Mouse (Mus musculus): ENCODE measurements around the gene Sox18. TPM values are rescaled to one million over a fixed set of nuclear protein-coding genes. Genes with fewer than 3 reads are reported as not detected.

Sox18 gene
- polyA plus RNA-seq, 1 experiment from 2014 or later = 38.5 TPM

GRCm38 (mm10) chr2:181679951-181680715 is 8.7 kb upstream of the Sox18 start, which contains the start of gene Tcea2:
Tcea2 (plus strand) TSS chr2:181680310.
- no peaks in the 10 kb centered on the region for H3K9me3 ChIP-seq
- peak within 1 kb of the TSS; percentile 66 for H3K4me3 ChIP-seq
- 0 out of 2 replicates have a peak, but pooled peaks cover 3% of the 10 kb centered on the region for H3K36me3 ChIP-seq
- peak; percentile 38; the same call in 1 of the 2 replicates for ATAC-seq (ENCODE audit: insufficient number of reproducible peaks, insufficient read depth, low FRiP score, low TSS enrichment)
- H3K4me1 ChIP-seq = peaks cover 6% of the 10 kb centered on the region; the same call in 1 of the 2 replicates
- peak within 1 kb of the TSS; percentile 89 for H3K4me2 ChIP-seq (replicated peaks)
- no peaks in the 10 kb centered on the region for H3K27me3 ChIP-seq
- H3K9ac ChIP-seq = peak within 1 kb of the TSS; percentile 81
- WGBS = under 1% methylated on average over 68 of the region's 69 CpGs
- peak within 1 kb of the TSS; percentile 43 for H3K27ac ChIP-seq

DNA sequence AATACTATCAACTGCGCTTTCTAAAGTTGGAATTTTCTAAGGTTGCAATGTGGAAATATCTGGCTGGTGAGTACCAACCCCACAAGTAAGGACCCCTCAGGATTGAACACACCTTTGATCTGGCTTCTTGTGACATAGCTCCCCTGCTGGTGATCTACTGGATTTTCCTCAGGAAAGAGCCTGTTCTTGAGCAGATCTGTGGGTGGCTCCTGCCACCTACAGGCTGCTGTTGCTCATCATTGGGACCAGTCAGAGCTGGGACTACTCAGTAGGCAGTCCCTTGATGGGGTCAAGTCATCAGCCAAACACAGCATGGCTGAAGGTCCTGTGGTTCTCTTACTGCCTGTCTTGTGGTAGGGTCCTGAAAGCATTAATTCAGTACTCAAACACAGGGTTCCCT is 7.3 kb upstream of the Sox18 start:
- ATAC-seq (ENCODE audit: insufficient number of reproducible peaks, insufficient read depth, low FRiP score, low TSS enrichment) = peak; percentile 50; the same call in 1 of the 2 replicates
- H3K9me3 ChIP-seq = no peaks in the 10 kb centered on the region
- WGBS = 41% methylated on average over 1 of the region's 1 CpGs
- no peak overlapping the region for H3K4me2 ChIP-seq (replicated peaks)
- H3K27me3 ChIP-seq = peaks cover 4% of the 10 kb centered on the region; the same call in 1 of the 2 replicates
- H3K27ac ChIP-seq = no peak overlapping the region
- no peak overlapping the region for H3K9ac ChIP-seq
- no peak overlapping the region for H3K4me3 ChIP-seq
- H3K4me1 ChIP-seq = peaks cover 12% of the 10 kb centered on the region
- H3K36me3 ChIP-seq = no peaks in the 10 kb centered on the region

GRCm38 (mm10) chr2:181677755-181678098 is 6.3 kb upstream of the Sox18 start:
- no peak for ATAC-seq (ENCODE audit: insufficient number of reproducible peaks, insufficient read depth, low FRiP score, low TSS enrichment)
- H3K9ac ChIP-seq = no peak overlapping the region
- no peak overlapping the region for H3K4me3 ChIP-seq
- no peak overlapping the region for H3K4me2 ChIP-seq (replicated peaks)
- no peaks in the 10 kb centered on the region for H3K9me3 ChIP-seq
- H3K4me1 ChIP-seq = peaks cover 18% of the 10 kb centered on the region
- H3K27me3 ChIP-seq = peaks cover 15% of the 10 kb centered on the region
- no peak overlapping the region for H3K27ac ChIP-seq
- H3K36me3 ChIP-seq = no peaks in the 10 kb centered on the region
- WGBS = 52% methylated on average over 3 of the region's 3 CpGs

- ATAC-seq (ENCODE audit: insufficient number of reproducible peaks, insufficient read depth, low FRiP score, low TSS enrichment) = no peak
- 70% methylated on average over 5 of the region's 5 CpGs for whole genome bisulfite sequencing
- no peak overlapping the region for H3K27ac ChIP-seq
- no peaks in the 10 kb centered on the region for H3K9me3 ChIP-seq
- no peak overlapping the region for H3K4me2 ChIP-seq (replicated peaks)
- peaks cover 18% of the 10 kb centered on the region for H3K4me1 ChIP-seq
- no peak overlapping the region for H3K4me3 ChIP-seq
- H3K9ac ChIP-seq = no peak overlapping the region
- peaks cover 20% of the 10 kb centered on the region for H3K27me3 ChIP-seq
- no peaks in the 10 kb centered on the region for H3K36me3 ChIP-seq
These were observed 5.8 kb upstream of the Sox18 start for GRCm38 (mm10) chr2:181677096-181677754.

- Histone ChIP-seq H3K4me2 (replicated peaks) (no peak overlapping the region), H3K4me1 (peaks cover 21% of the 10 kb centered on the region), H3K9ac (no peak overlapping the region), H3K9me3 (no peaks in the 10 kb centered on the region), H3K36me3 (no peaks in the 10 kb centered on the region), H3K27ac (no peak overlapping the region), H3K27me3 (peaks cover 28% of the 10 kb centered on the region), H3K4me3 (no peak overlapping the region)
- WGBS = 44% methylated on average over 2 of the region's 2 CpGs
- ATAC-seq (ENCODE audit: insufficient number of reproducible peaks, insufficient read depth, low FRiP score, low TSS enrichment) = no peak
These were observed 5.0 kb upstream of the Sox18 start for GRCm38 (mm10) chr2:181676424-181676823.

DNA sequence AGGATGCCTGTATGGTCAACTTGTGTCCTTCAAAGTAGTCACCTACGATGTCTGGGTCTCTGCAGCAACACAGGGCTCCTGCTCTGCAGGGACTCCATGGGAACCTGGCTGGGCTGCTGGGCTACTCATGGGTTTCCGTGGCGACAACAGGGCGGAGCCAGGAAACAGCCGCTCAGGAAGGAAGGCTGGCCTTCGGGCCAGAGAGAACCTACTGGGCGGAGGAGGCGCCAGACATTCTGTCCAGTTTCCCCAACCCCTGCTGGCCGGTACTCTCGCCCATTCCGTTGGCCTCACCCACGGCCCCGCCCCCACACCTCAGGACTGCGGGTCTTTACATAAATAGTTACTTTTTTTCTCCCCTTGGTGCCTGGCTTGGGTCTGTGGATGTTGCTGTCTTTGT is 4.0 kb upstream of the Sox18 start:
- Histone ChIP-seq H3K9ac (no peak overlapping the region), H3K27me3 (peaks cover 37% of the 10 kb centered on the region), H3K4me3 (no peak overlapping the region), H3K4me2 (replicated peaks) (peak overlapping the region; percentile 35), H3K36me3 (no peaks in the 10 kb centered on the region), H3K27ac (no peak overlapping the region), H3K4me1 (peaks cover 28% of the 10 kb centered on the region), H3K9me3 (no peaks in the 10 kb centered on the region)
- no peak for ATAC-seq (ENCODE audit: insufficient number of reproducible peaks, insufficient read depth, low FRiP score, low TSS enrichment)
- 4% methylated on average over 14 of the region's 14 CpGs for WGBS

DNA sequence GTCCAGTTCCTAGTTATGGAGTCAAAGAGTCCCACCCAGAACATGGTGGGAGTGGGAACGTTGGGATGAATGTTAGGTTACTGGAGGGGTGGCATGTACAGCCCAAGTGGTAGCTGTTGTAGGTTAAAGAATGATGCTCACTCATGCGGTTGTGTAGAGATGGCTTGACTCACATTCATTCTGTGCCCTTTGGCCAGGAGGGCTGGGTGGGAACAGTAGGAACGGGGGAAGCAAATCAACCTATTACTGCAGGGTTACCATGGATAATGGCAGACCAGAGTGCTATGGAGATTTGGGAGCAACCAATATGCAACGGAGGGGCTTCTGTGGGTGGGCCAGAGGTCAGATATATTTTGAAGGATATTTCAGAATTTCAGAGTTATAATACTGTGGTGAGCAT is 3.5 kb upstream of the Sox18 start:
- Histone ChIP-seq H3K4me3 (no peak overlapping the region), H3K27me3 (peaks cover 42% of the 10 kb centered on the region), H3K9ac (no peak overlapping the region), H3K4me2 (replicated peaks) (no peak overlapping the region), H3K27ac (no peak overlapping the region), H3K9me3 (no peaks in the 10 kb centered on the region), H3K4me1 (peaks cover 33% of the 10 kb centered on the region), H3K36me3 (no peaks in the 10 kb centered on the region)
- 86% methylated on average over 4 of the region's 4 CpGs for WGBS
- no peak for ATAC-seq (ENCODE audit: insufficient number of reproducible peaks, insufficient read depth, low FRiP score, low TSS enrichment)

DNA sequence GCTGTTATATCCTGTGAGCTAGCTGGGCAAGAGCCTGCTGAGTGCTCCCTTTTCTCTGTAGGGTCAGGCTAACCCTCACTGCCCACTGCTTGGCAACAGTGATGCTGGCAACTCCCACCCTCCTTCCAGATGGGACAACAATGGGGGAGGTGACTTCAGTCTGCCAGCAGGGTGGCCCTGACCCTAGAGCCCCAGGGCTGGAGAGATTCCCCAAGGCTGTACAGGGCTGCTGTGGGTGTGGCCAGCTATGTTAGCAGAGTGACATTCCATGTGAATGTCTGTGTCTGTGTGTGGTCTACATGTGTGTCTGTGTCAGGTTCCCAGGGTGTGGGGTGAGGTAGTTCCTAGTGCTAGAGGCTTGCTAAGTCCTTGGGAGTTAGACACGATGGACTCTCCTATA is 2.1 kb upstream of the Sox18 start:
- H3K9me3 ChIP-seq = no peaks in the 10 kb centered on the region
- peak overlapping the region; percentile 2; the same call in 1 of the 2 replicates for H3K9ac ChIP-seq
- no peak for ATAC-seq (ENCODE audit: insufficient number of reproducible peaks, insufficient read depth, low FRiP score, low TSS enrichment)
- H3K36me3 ChIP-seq = no peaks in the 10 kb centered on the region
- H3K27me3 ChIP-seq = peaks cover 56% of the 10 kb centered on the region
- H3K4me2 ChIP-seq (replicated peaks) = no peak overlapping the region
- H3K27ac ChIP-seq = no peak overlapping the region
- 30% methylated on average over 1 of the region's 1 CpGs for WGBS
- H3K4me3 ChIP-seq = no peak overlapping the region
- H3K4me1 ChIP-seq = peaks cover 34% of the 10 kb centered on the region

DNA sequence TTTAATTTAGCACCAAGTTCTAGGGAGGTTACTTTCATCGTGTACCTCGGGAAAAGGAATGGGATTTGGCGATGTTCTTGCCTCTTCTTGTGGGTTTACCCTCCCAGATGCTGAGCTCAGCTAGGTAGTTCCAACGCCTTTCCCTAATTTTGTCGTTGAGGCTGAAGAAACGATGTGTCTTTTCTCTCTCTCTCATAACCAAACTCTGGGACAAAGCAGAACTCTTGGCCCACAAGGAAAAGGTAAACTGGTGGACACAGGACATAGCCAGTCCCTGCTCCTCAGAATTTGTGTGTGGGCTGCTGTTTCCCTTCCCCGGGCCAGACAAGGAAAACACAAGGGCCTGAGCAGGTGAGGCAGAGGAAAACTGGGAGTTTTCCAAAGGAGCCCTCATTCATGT is 544 bp upstream of the Sox18 start:
- Histone ChIP-seq H3K36me3 (no peaks in the 10 kb centered on the region), H3K4me2 (replicated peaks) (0 out of 2 replicates have a peak overlapping the region, but pooled peaks have one; percentile 77), H3K9ac (no peak overlapping the region), H3K27me3 (peaks cover 61% of the 10 kb centered on the region), H3K4me1 (peaks cover 34% of the 10 kb centered on the region), H3K4me3 (no peak overlapping the region), H3K27ac (no peak overlapping the region), H3K9me3 (no peaks in the 10 kb centered on the region)
- WGBS = 23% methylated on average over 7 of the region's 7 CpGs
- ATAC-seq (ENCODE audit: insufficient number of reproducible peaks, insufficient read depth, low FRiP score, low TSS enrichment) = no peak

DNA sequence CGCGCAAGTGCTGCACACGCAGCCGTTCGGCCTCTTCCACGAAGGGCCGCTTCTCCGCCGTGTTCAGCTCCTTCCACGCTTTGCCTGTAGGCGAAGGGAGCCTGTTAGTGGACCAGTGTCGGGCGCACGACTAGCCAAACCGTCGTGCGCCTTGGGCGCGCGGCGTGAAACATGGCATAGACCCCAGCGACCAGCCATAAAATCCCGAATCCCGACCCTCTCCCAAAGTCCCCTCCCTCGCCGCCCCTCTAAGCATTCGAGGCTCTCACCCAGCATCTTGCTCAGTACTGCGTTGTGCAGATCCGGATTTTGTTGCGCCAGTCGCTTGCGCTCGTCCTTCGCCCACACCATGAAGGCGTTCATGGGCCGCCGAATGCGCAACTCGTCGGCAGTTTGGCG is 528 bp downstream of the Sox18 start:
- under 1% methylated on average over 41 of the region's 41 CpGs for WGBS
- ATAC-seq (ENCODE audit: insufficient number of reproducible peaks, insufficient read depth, low FRiP score, low TSS enrichment) = no peak
- peak overlapping the region; percentile 24 for H3K9ac ChIP-seq
- H3K27me3 ChIP-seq = peaks cover 61% of the 10 kb centered on the region
- no peak overlapping the region for H3K27ac ChIP-seq
- no peaks in the 10 kb centered on the region for H3K9me3 ChIP-seq
- H3K4me1 ChIP-seq = peaks cover 34% of the 10 kb centered on the region
- H3K4me2 ChIP-seq (replicated peaks) = peak overlapping the region; percentile 77
- H3K36me3 ChIP-seq = no peaks in the 10 kb centered on the region
- H3K4me3 ChIP-seq = peak overlapping the region; percentile 48

DNA sequence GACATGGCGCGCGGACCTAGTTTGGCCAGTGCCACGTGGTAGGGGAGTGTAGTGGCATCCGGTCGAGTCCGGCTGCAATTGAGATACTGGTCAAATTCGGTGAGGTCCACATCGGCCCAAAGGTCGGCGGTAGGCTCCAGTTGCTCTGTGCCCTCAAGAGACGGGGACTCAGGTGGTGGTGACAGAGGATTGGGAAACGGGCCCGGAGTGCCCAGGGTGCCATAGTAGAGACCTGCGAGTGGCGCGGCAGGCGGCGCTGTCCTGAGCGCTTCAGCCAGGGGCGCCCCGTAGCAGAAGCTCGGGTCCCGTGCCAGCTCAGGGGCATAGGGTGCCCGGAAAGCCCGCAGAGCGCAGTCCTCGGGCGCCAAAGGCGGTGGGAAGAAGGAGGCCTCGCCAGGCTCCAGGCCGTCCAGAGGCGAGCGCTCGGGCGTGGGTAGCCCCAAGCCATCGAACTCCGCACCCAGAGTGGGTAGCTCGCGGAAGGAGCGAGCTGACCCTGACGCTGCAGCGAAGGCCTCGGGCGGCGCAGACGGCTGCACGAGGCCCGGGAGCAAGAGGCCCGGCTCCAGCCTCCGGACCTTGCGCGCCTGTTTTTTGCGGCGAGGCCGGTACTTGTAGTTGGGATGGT is 1.0 kb downstream of the Sox18 start:
- Histone ChIP-seq H3K27me3 (peaks cover 61% of the 10 kb centered on the region), H3K4me1 (peaks cover 30% of the 10 kb centered on the region), H3K27ac (no peak overlapping the region), H3K9me3 (no peaks in the 10 kb centered on the region), H3K4me3 (peak overlapping the region; percentile 48), H3K4me2 (replicated peaks) (peak overlapping the region; percentile 77), H3K36me3 (no peaks in the 10 kb centered on the region), H3K9ac (peak overlapping the region; percentile 24; the same call in 1 of the 2 replicates)
- 4% methylated on average over 52 of the region's 56 CpGs for WGBS
- no peak; the same call in 1 of the 2 replicates for ATAC-seq (ENCODE audit: insufficient number of reproducible peaks, insufficient read depth, low FRiP score, low TSS enrichment)
